Mouse (Mus musculus) lung, adult 2 months (tissue): ENCODE measurements around the gene Notch4. TPM values are rescaled to one million over a fixed set of nuclear protein-coding genes. Genes with fewer than 3 reads are reported as not detected.

ENCODE experiments used
- DNase-seq: peaks from one replicate; pipeline ENCODE4 v3.0.0; 2022
- H3K4me1 ChIP-seq: fragments of 200-500 bp; 2 replicates; pipeline ENCODE4 v1.6.1; 2011; ENCODE audit warnings: low read length; ENCODE audit not compliant: control insufficient read depth, insufficient read depth
- H3K4me3 ChIP-seq: fragments of 200-500 bp; replicated peaks from 2 replicates; pipeline ENCODE3; 2011; ENCODE audit warnings: low read depth, mild to moderate bottlenecking, control low read depth, low read length; ENCODE audit errors: extremely low read depth
- CTCF ChIP-seq: fragments of 200-500 bp; IDR thresholded peaks from 2 replicates; pipeline ENCODE4 v1.5.1; 2011; ENCODE audit warnings: mild to moderate bottlenecking, low read length, control low read depth; ENCODE audit not compliant: insufficient read depth
- POLR2A ChIP-seq: fragments of 200-500 bp; IDR thresholded peaks from 2 replicates; pipeline ENCODE4 v1.6.1; 2011; ENCODE audit warnings: low read depth, mild to moderate bottlenecking, control low read depth, low read length, borderline replicate concordance; ENCODE audit errors: extremely low read depth
- WGBS: fragments of 180-500 bp; shearing (Covaris S2); methylation state at CpG from one replicate; pipeline ENCODE4 v1.1.7; 2018; 5-methylcytosine and 5-hydroxymethylcytosine counted together
- polyA plus RNA-seq: library from polyadenylated mRNA; depleted of rRNA; stranded (reverse); fragments of >200 nt; gene quantifications from 2 replicates; pipeline ENCODE4 v1.2.3, GENCODE M21; 2012

Notch4 gene
- polyA plus RNA-seq, 1 experiment, result 105 TPM

DNA sequence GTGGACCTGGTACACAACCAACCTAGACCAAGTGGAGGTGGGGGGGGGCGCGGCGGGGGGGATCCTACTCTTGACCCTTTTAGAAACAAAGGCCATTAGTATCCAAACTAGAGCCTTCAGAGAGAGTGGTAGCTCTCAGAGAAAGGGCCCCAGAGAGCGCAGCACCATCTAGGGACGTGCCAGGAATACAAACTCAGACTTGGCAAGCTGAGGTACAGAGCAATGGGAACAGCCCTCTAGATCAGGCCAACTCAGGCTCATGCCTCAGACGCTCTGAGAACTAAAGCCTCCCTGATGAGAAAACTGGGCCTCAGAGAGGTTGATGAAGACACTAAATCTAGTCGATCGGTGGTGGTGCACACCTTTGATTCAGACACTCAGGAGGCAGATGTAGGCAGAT, 21.1 kb downstream of the Notch4 start:
- 84% methylated on average over 8 of the region's 8 CpGs for WGBS
- TF ChIP-seq CTCF (no peak), POLR2A (no peak)
- DNase-seq, result no peak

DNA sequence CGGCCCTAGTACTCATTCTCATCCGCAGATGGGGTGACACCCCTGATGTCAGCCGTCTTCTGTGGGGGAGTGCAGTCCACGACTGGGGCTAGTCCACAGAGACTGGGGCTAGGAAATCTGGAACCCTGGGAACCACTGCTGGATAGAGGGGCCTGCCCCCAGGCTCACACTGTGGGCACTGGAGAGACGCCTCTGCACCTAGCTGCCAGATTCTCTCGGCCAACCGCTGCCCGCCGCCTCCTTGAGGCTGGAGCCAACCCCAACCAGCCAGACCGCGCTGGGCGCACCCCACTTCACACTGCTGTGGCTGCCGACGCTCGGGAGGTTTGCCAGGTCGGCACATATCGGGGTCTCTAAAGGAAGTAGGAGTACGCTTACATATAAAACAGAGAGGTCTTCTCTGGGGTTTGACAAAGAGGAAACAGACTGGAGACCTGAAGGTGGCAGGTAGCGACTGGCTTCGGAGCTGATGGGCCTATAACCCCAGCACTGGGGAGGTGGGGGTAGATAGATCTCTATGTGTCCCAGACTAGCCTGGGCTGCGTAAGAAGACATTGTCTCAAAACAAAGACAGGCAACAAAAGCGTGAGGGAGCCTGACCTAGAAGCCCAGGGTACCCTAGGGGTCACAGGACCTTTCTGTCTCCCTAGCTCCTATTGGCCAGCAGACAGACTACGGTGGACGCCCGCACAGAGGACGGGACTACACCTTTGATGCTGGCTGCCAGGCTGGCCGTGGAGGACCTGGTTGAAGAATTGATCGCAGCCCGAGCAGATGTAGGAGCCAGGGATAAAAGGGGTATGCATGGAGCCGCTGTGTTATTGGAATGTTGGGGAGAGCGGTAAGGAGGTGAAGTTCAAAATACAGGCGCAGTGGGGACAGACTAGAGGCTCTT, 22.1 kb downstream of the Notch4 start:
- Histone ChIP-seq H3K4me3 (peak overlapping the region; percentile 78), H3K4me1 (peaks cover 19% of the 10 kb centered on the region)
- no peak for TF ChIP-seq CTCF
- TF ChIP-seq POLR2A, result no peak
- WGBS, result 43% methylated on average over 32 of the region's 32 CpGs
- no peak for DNase-seq

More for the DNA sequence above, 21.1 kb downstream of the Notch4 start:
- H3K4me3 ChIP-seq, result no peak overlapping the region
- peaks cover 19% of the 10 kb centered on the region for H3K4me1 ChIP-seq

DNA sequence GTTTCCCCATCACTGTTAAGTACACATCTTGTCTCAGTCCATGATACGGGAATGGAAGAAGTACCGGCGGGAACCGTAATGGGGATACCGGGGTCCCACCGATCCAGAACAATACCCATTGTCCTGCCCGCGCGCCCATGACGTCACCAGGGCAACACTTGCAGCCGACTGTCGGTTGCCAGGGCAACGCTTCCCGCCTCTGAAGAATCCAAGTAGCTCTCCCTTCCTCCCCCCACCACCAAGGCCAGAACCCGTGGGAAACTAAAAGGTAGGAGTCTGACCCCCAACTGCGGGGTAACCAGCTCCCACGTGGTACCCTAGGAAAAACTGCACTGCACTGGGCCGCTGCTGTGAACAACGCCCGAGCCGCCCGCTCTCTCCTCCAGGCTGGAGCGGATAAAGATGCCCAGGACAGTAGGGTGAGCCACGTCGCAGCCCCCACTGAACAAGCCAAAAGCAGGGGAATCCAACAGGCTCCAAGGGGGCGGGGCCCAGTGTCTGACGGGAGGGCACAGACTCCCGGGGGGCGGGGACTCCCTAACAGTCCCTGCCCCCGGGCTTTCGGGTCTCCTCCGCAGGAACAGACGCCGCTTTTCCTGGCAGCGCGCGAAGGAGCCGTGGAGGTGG, 22.8 kb downstream of the Notch4 start:
- TF ChIP-seq POLR2A, result no peak
- TF ChIP-seq CTCF, result no peak
- DNase-seq, result peak; percentile 72
- Histone ChIP-seq H3K4me1 (peaks cover 19% of the 10 kb centered on the region), H3K4me3 (peak overlapping the region; percentile 78)
- WGBS, result under 1% methylated on average over 38 of the region's 38 CpGs

DNA sequence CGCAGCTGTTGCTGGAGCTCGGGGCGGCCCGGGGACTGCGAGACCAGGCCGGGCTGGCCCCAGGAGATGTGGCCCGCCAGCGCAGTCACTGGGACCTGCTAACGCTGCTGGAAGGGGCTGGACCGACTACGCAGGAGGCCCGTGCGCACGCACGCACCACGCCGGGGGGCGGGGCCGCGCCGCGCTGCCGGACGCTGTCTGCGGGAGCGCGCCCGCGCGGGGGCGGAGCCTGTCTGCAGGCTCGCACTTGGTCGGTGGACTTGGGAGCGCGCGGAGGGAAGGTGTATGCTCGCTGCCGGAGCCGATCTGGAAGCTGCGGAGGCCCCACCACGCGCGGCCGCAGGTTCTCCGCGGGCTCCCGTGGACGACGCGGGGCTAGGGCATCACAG, 23.3 kb downstream of the Notch4 start:
- TF ChIP-seq POLR2A, result peak; percentile 92
- TF ChIP-seq CTCF, result no peak
- 1% methylated on average over 50 of the region's 50 CpGs for WGBS
- H3K4me1 ChIP-seq, result peaks cover 19% of the 10 kb centered on the region

DNA sequence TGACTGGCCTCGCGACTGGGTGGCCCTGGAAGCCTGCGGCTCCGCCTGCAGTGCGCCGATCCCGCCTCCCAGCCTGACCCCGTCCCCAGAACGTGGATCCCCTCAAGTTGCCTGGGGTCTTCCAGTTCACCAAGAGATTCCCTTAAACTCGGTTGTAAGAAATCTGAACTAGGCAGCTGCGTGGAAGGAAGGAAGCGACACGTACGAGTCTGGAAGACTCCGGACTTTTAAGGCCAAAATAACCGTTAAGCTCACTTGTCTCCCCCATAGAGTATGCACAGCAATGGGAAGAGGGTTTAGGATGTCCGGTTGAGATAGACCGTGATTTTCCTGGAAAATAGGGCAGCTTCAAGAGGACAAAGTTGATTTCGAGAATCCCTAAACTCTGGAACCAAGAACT, 23.7 kb downstream of the Notch4 start:
- TF ChIP-seq POLR2A (no peak), CTCF (no peak)
- WGBS, result under 1% methylated on average over 19 of the region's 19 CpGs
- H3K4me3 ChIP-seq, result peak overlapping the region; percentile 77
- no peak for DNase-seq
- peaks cover 19% of the 10 kb centered on the region for H3K4me1 ChIP-seq

More for the DNA sequence above, 23.3 kb downstream of the Notch4 start:
- peak; percentile 97 for DNase-seq
- peak overlapping the region; percentile 78 for H3K4me3 ChIP-seq

DNA sequence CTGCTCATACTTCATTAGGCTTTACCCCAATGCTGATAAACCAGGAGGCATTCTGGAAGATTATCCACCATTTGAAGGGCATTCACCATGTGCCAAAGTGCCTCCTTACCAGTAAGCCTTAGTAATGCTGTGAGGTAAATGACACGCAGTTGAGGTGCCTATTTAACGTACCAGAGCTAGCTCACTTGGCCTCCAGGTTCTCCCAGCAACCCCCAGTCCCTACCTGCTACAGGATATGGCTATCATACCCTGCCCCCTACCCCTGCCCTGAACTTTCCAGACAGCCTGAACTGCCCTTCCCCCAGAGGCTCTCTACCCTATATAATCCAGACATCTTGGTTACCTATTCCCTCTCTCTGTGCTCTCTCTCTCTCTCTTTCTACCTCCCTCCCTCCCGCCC, 24.7 kb downstream of the Notch4 start:
- H3K4me3 ChIP-seq, result no peak overlapping the region
- no peak for DNase-seq
- 63% methylated on average over 3 of the region's 3 CpGs for WGBS
- TF ChIP-seq POLR2A, result peak; percentile 26; the same call in 1 of the 2 replicates
- no peak for TF ChIP-seq CTCF
- H3K4me1 ChIP-seq, result peaks cover 19% of the 10 kb centered on the region

DNA sequence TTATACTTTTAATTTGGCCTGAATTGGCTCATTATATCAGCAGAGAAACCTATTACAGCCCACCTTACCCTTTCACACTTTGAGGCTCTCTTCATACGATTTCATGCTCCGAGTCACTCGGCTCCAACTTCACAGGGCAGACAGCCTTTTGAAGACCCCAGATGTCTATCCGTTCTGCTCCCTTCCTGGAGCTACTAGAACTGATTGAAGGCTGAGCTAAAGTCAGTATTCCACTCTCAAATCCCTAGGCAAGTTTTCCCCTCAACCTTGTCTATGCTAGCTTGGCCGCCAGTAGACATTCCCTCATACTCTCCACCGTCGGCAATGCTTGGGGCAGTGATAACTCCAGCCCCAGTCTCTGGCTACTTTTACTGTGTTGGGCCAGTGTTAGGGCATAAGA, 25.1 kb downstream of the Notch4 start:
- peak overlapping the region; percentile 42 for H3K4me3 ChIP-seq
- peaks cover 19% of the 10 kb centered on the region for H3K4me1 ChIP-seq
- TF ChIP-seq CTCF (no peak), POLR2A (no peak)
- DNase-seq, result no peak
- 33% methylated on average over 7 of the region's 7 CpGs for WGBS

DNA sequence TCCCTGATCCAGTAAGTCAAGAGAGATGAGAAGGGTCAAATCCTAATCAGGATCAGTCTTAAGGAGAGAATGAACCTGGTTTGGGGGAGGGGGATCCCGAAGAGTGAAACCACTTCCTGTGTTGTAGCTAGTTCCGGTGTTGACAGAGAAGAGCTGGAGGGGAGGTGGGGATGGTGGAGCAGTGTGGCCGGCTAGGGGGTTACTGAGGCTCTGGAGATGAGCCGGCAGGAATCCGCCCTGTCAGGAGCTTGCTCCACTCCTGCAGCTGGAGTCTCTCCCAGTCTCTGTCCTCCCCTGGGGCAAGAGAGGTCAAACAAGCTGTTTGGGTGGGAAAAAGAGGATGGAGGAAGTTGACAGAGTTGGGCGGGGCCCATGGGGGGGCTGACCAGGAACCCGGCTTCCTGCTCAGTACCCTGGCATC, 25.6 kb downstream of the Notch4 start, which contains the start of gene Gpsm3:
Gene Gpsm3, plus strand, starts transcription at position 126 of the 421 bp plus-strand sequence.
- H3K4me3 ChIP-seq, result peak within 1 kb of the TSS; percentile 56
- WGBS, result 10% methylated on average over 7 of the region's 7 CpGs
- TF ChIP-seq CTCF, result no peak
- peak; percentile 73; the same call in 1 of the 2 replicates for TF ChIP-seq POLR2A
- peaks cover 19% of the 10 kb centered on the region for H3K4me1 ChIP-seq
- DNase-seq, result peak; percentile 46

DNA sequence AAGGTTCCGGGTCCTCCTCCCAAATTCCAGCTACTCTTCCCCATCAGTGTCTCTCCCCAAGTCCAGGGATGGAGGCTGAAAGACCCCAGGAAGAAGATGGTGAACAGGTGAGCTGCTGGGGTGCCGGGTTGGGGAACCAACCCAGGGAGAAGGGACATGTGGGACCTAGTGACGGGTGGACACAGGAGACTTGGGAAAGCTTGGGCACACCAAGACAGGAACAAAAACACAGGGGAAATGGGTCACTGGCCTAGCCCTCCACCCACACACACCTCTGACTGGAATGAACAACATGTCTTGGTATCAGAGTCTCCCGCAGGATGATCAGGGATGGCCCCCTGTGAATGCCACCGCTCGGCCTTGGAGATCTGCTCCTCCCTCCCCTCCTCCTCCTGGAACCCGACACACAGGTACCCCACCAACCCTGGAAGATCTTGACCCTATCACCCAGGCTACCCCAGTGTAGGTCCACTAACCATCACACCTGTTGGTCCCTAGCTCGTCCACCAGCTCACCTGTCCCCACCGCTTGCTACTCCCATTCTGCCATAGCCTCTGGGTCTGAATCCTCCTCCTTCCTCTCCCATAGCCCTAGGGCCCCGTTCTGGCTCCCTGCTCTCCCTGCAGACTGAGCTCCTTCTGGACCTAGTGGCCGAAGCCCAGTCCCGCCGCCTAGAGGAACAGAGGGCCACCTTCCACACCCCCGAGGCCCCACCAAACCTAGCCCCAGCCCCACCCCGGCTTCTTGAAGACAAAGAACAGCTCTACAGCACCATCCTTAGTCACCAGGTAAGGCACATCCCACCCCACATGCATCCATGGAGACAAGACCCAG, 26.3 kb downstream of the Notch4 start:
- no peak for DNase-seq
- peaks cover 19% of the 10 kb centered on the region for H3K4me1 ChIP-seq
- TF ChIP-seq POLR2A (no peak), CTCF (no peak)
- peak overlapping the region; percentile 55 for H3K4me3 ChIP-seq
- WGBS, result 60% methylated on average over 15 of the region's 15 CpGs
